Mouse (Mus musculus): Measurements from ENCODE around the gene Papss2. TPM values are rescaled to one million over a fixed set of nuclear protein-coding genes. Genes with fewer than 3 reads are reported as not detected.

The Papss2 gene
- 0.36 TPM in 1 of 4 replicates, not detected in the others for total RNA-seq (2023)

DNA sequence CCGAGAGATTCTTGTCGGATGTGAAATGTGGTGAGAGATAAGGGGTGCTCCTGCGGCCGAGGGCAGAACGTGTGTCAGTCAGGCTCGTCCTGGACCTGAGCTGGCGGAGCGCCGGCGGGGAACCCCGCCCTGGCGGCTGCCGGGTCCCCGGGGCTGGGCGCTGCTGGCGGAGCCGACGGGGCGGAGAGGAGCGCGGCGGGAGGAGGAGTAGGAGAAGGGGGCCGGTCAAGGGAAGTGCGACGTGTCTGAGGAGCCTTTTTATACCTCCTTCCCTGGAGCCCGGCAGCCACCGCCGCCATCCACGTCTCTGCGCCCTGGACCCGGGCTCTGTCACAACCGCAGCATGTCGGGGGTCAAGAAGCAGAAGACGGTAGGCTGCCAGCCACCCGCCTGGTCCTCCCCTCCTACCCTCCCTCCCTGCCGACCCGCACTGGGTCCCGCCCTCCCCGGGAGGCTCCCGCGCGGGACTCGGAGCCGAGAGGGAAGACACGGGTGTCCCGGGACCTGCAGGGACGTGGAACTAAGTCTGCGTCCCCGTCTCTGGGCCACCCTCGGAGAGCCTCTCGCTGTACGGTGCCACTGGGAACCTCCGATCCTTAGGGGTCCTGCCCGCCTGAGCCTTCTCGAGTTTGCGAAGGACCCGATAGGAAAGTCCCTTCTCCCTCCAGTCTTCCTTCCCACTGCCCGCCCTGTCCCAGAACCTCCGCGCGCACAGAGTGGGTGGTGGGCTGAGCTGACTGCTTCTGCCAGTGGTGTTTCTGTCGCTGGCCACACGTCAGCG lies at the start of gene Papss2:
TSS of gene Papss2 (plus strand) at position 285 of the 781 bp plus-strand sequence.

Other genes starting within 250 kb of the Papss2 start
- gene Sgms1, start 206.1 kb upstream of the Papss2 start, total RNA-seq (2023), result 166 to 190 TPM (median 190 TPM) in 4 replicates
- gene Rpl9-ps6, start 129.2 kb upstream of the Papss2 start, total RNA-seq (2023), result 77.3 to 93.0 TPM (median 91.3 TPM) in 4 replicates
- 21.0 to 23.1 TPM (median 21.8 TPM) in 4 replicates for gene Minpp1, start 110.0 kb upstream of the Papss2 start, total RNA-seq (2023)
- gene Atad1, start 144.0 kb downstream of the Papss2 start, total RNA-seq (2023), result 52.8 to 58.2 TPM (median 56.5 TPM) in 4 replicates
- 217 to 238 TPM (median 225 TPM) in 4 replicates for gene Pten, start 161.7 kb downstream of the Papss2 start, total RNA-seq (2023)

Measured in B cell, adult 62 days (primary cell).